Mouse (Mus musculus) Patski (cell line): ENCODE measurements around the gene Echs1. TPM values are rescaled to one million over a fixed set of nuclear protein-coding genes. Genes with fewer than 3 reads are reported as not detected.
A peak's percentile ranks its signal among the peaks of the same experiment; 100 is the strongest.

Experiments
- ATAC-seq: fragments of 100-300 bp; one replicate; pipeline ENCODE4 v1.8.0; 2021
- CTCF ChIA-PET: fragments of 350-600 bp; sonication (Branson Sonifier 250); formaldehyde crosslinking; loops from one replicate; lab custom pipeline; 2022; ENCODE audit warnings: inconsistent platforms; lab: Charles Lee
- POLR2A ChIA-PET: fragments of 350-600 bp; sonication (Branson Sonifier 250); formaldehyde crosslinking; loops from one replicate; lab custom pipeline; 2022; ENCODE audit warnings: antibody characterized with exemption, inconsistent platforms; lab: Charles Lee
- DNase-seq: peaks from one replicate; pipeline ENCODE4 v3.0.0-alpha.2; 2011; ENCODE audit warnings: low read depth, low spot score
- H3K27me3 ChIP-seq: fragments of 371-371 bp; one replicate; pipeline ENCODE4 v1.5.1; 2021
- CTCF ChIP-seq: fragments of 100-300 bp; IDR thresholded peaks from one replicate; pipeline ENCODE4 v1.5.1; 2021
- in situ Hi-C: fragments of 300-500 bp; cut with MboI; formaldehyde crosslinking; loops from 3 replicates; pipeline ENCODE4 v1.11.1; 2018; ENCODE audit warnings: low pct_unique_long_range_greater_than_20kb, mixed read lengths
- polyA plus RNA-seq: library from polyadenylated mRNA; unstranded; gene quantifications from one replicate; pipeline ENCODE4 v1.2.3, GENCODE M21; 2021

Gene Echs1
- polyA plus RNA-seq = 170 TPM

- ChIA-PET POLR2A (interaction anchor here (0.5 to 2.3 kb wide), 5 partner anchors 9 to 286 kb away, joined by 4 to 12 read pairs (median 8); partner anchors contain the start of gene Mtg1), CTCF (interaction anchor here (0.9 to 1.4 kb wide), 2 partner anchors 21 to 24 kb away, joined by 3 to 4 read pairs; partner anchors contain the start of gene Mtg1)
- DNase-seq (no peak), ATAC-seq (peak; percentile 93)
- in situ Hi-C loops = loop anchor here (25.0 kb wide), 1 partner anchor 1046 kb away; the partner anchor contains the start of gene Rnh1
- TF ChIP-seq CTCF = no peak
- H3K27me3 ChIP-seq = no peaks in the 10 kb centered on the region
These were observed at the start of gene Echs1 for GRCm38 (mm10) chr7:140116329-140117054. Gene Echs1 (minus strand): TSS chr7:140116476.

GRCm38 (mm10) chr7:140164664-140165063 is 48.4 kb upstream of the Echs1 start, which contains the start of gene Olfr522:
Gene Olfr522 (minus strand): TSS chr7:140164764.
- CTCF ChIA-PET = interaction anchor here (0.7 kb wide), 1 partner anchor 24 kb away, joined by 3 read pairs; no protein-coding TSS in a partner anchor
- DNase-seq = no peak
- POLR2A ChIA-PET = interaction anchor here (0.9 kb wide), 1 partner anchor 1044 kb away, joined by 3 read pairs; no protein-coding TSS in a partner anchor
- ATAC-seq = no peak
- no peaks in the 10 kb centered on the region for H3K27me3 ChIP-seq
- in situ Hi-C loops = no loop called here
- no peak for TF ChIP-seq CTCF

GRCm38 (mm10) chr7:140160363-140160762 is 44.1 kb upstream of the Echs1 start:
- DNase-seq (no peak), ATAC-seq (no peak)
- POLR2A ChIA-PET = interaction anchor here (0.7 kb wide), 1 partner anchor 123 kb away, joined by 3 read pairs; no protein-coding TSS in a partner anchor
- no peaks in the 10 kb centered on the region for H3K27me3 ChIP-seq
- CTCF ChIA-PET = interaction anchor here (0.7 to 1.0 kb wide), 2 partner anchors 20 to 107 kb away, joined by 3 read pairs; no protein-coding TSS in a partner anchor
- no peak for TF ChIP-seq CTCF
- in situ Hi-C loops = no loop called here

DNA sequence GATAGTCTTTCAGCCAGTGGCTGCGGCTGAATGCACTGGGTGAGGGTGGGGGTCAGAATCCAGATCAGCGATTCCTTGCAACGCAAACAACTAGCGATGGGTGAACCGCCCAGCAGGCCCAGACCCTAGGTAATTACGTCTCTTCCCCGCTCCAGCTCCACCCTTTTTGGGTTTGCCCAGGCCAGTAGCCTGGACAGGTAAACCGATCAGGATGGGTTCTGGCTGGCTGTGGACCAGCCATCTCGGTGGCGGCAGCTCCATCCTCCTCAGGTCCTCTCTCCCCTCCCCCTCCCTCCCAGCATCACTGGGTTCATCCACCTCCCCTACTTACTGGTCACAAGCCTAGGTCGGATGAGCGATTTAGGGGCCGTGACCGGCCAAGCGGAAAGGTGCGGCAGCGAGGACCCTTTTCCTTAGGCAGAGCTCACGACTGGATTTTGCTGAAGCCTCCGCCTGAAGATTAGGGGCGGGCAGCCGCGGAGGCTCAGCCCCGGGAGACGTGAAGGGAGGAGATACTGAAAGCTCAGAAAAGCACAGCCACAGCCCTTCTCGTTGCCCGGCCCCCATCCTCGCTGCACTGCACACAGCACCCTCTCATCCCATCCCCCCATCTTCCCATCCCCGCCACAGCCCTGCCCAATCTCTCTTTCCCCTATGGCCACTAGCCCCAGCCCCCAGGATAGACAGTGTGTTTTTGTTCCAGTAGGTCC is 38.1 kb upstream of the Echs1 start, which contains the start of gene Sprn:
Gene Sprn, minus strand, starts transcription at position 660 of the 710 bp plus-strand sequence.
- POLR2A ChIA-PET = interaction anchor here (0.7 kb wide), 1 partner anchor 19 kb away, joined by 4 read pairs; no protein-coding TSS in a partner anchor
- no peak for TF ChIP-seq CTCF
- no peaks in the 10 kb centered on the region for H3K27me3 ChIP-seq
- CTCF ChIA-PET = no interaction called here
- DNase-seq (no peak), ATAC-seq (no peak)
- in situ Hi-C loops = no loop called here

DNA sequence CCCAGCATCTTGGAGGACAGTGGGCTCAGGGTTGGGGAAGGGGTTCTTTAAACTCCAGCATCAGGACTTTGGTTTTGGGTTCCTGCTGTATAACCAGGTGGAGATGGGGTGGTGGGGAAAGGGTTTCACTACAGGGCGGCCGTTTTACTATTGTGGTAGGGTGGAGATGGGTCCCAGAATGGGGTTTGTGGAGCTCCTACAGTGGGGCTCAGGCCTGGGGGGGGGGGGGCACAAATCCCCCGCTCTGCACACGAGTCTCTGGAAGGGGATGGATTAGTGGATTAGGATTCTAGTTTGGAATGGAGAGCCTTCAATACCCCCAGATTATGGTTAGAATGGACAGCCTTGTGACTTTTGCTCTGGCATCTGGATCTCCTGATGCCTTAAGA is 37.5 kb upstream of the Echs1 start:
- no peak for ATAC-seq

GRCm38 (mm10) chr7:140153383-140153782 is 37.1 kb upstream of the Echs1 start:
- no peak for DNase-seq
- in situ Hi-C loops = no loop called here
- no peak for TF ChIP-seq CTCF
- ChIA-PET CTCF (interaction anchor here (1.0 to 1.3 kb wide), 2 partner anchors 12 to 17 kb away, joined by 3 read pairs; no protein-coding TSS in a partner anchor), POLR2A (no interaction called here)
- no peaks in the 10 kb centered on the region for H3K27me3 ChIP-seq
- no peak for ATAC-seq

More for the DNA sequence above, 37.5 kb upstream of the Echs1 start:
- ChIA-PET POLR2A (no interaction called here), CTCF (no interaction called here)
- no peaks in the 10 kb centered on the region for H3K27me3 ChIP-seq
- no peak for TF ChIP-seq CTCF
- no peak for DNase-seq
- in situ Hi-C loops = no loop called here

DNA sequence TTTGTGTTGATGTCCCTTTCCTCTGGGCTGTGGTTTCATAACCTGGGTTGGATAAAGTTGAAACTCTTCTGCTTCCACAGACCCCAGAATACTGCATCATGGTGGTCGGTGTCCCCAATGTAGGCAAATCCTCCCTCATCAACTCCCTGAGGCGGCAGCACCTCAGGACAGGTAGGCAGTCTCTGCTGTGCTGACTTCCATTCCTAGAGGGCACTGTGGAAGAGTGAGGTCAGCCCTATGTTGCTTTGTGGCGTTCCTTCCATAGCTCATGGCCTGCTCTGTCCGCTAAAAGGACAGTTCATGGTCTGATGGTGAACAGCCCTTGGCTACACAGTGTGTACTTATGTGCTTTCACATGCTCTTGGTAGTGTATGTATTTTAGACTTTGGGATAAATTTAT is 28.3 kb upstream of the Echs1 start:
- DNase-seq (no peak), ATAC-seq (no peak)
- POLR2A ChIA-PET = interaction anchor here (0.5 kb wide), 1 partner anchor 203 kb away, joined by 5 read pairs; no protein-coding TSS in a partner anchor
- TF ChIP-seq CTCF = no peak
- CTCF ChIA-PET = no interaction called here
- H3K27me3 ChIP-seq = no peaks in the 10 kb centered on the region
- in situ Hi-C loops = loop anchor here (5.0 kb wide), 1 partner anchor 77 kb away; no protein-coding TSS in a partner anchor

DNA sequence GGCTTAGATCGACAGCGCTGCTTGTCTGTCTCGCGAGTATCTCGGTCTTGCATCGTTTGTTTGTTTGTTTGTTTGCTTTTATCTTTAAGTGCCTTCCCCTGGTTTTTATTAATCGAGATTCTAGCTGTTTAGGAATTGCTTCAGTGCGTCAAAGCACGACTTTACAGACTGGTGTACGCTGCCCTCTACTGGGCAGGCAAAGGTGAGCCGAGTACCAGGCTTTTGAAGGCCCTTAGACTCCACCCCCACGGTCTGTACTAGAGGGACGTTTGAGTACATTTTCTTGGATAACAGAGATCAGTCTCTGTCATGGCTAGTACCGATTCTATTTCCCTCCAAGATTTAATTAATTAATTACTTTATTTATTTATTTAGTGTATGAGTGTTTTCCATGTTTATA is 25.1 kb upstream of the Echs1 start:
- CTCF ChIA-PET = interaction anchor here (0.7 to 1.5 kb wide), 7 partner anchors 11 to 171 kb away, joined by 3 to 6 read pairs (median 4); partner anchors contain the start of gene Echs1

DNA sequence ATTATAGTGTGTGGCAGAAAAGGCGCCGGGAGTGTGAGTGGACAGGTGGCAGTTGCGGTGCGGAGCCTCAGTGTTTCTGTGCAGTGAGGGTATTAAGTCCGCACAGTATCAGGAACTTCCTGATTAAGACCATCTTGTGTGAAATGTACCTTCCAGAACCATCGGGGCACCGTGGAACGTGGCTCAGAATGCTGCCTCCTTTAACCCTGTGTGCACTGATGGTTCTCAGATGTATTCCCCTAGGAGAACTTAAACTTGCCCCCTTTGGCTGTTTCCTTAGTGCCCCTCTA is 21.7 kb upstream of the Echs1 start:
- no peak for TF ChIP-seq CTCF
- no peaks in the 10 kb centered on the region for H3K27me3 ChIP-seq
- in situ Hi-C loops = no loop called here
- CTCF ChIA-PET = interaction anchor here (0.9 kb wide), 1 partner anchor 22 kb away, joined by 3 read pairs; the partner anchor contains the start of gene Echs1
- no peak for ATAC-seq
- no peak for DNase-seq
- POLR2A ChIA-PET = interaction anchor here (1.5 kb wide), 1 partner anchor 21 kb away, joined by 8 read pairs; the partner anchor contains the start of gene Echs1

More for the DNA sequence above, 25.1 kb upstream of the Echs1 start:
- ATAC-seq = no peak
- peak; percentile 87 for TF ChIP-seq CTCF
- in situ Hi-C loops = loop anchor here (5.0 kb wide), 1 partner anchor 74 kb away; no protein-coding TSS in a partner anchor
- POLR2A ChIA-PET = no interaction called here
- DNase-seq = no peak
- no peaks in the 10 kb centered on the region for H3K27me3 ChIP-seq
